Mouse (Mus musculus) kidney, embryonic 16.5 days (tissue): ENCODE measurements around the gene Slc36a2. TPM values are rescaled to one million over a fixed set of nuclear protein-coding genes. Genes with fewer than 3 reads are reported as not detected.

ENCODE experiments used
- ATAC-seq: fragments of 200-750 bp; cut with Nextera tagmentation; 2 replicates; pipeline ENCODE4 v1.8.0; 2017; ENCODE audit warnings: moderate TSS enrichment; ENCODE audit not compliant: low FRiP score, low TSS enrichment
- H3K27ac ChIP-seq: fragments of 300-500 bp; sonication (generic); 2 replicates; pipeline ENCODE4 v1.5.1; 2014; ENCODE audit warnings: low read length
- H3K27me3 ChIP-seq: fragments of 300-500 bp; sonication (generic); 2 replicates; pipeline ENCODE4 v1.6.1; 2014; ENCODE audit warnings: low read length, control low read depth, mixed read lengths; ENCODE audit not compliant: insufficient read depth
- H3K36me3 ChIP-seq: fragments of 300-500 bp; sonication (generic); 2 replicates; pipeline ENCODE4 v1.6.1; 2014; ENCODE audit warnings: low read length, control low read depth, mixed read lengths; ENCODE audit not compliant: insufficient read depth
- H3K4me1 ChIP-seq: fragments of 300-500 bp; sonication (generic); 2 replicates; pipeline ENCODE4 v1.6.1; 2014; ENCODE audit warnings: low read length, control low read depth, mixed read lengths; ENCODE audit not compliant: insufficient read depth
- H3K4me2 ChIP-seq: fragments of 300-500 bp; sonication (generic); replicated peaks from 2 replicates; pipeline ENCODE4 v1.6.1; 2014; ENCODE audit warnings: low read depth, low read length
- H3K4me3 ChIP-seq: fragments of 300-500 bp; sonication (generic); 2 replicates; pipeline ENCODE4 v1.5.1; 2014; ENCODE audit warnings: mild to moderate bottlenecking, low read length
- H3K9ac ChIP-seq: fragments of 300-500 bp; sonication (generic); replicated peaks from 2 replicates; pipeline ENCODE4 v1.6.1; 2014; ENCODE audit warnings: low read length
- H3K9me3 ChIP-seq: fragments of 300-500 bp; sonication (generic); 2 replicates; pipeline ENCODE4 v1.6.1; 2016; ENCODE audit warnings: low read length, control low read depth
- WGBS: fragments of 180-500 bp; shearing (Covaris S2); extraction: QIAGEN DNeasy Blood & Tissue Kit; methylation state at CpG from one replicate; pipeline ENCODE4 v1.1.7; 2014; 5-methylcytosine and 5-hydroxymethylcytosine counted together
- polyA plus RNA-seq: library from polyadenylated mRNA; unstranded; fragments of >200 nt; fragmentation: Nextera tagmentation; extraction: Ambion mirVana; gene quantifications from 2 replicates; pipeline ENCODE4 v1.2.1, GENCODE M21; 2015

The Slc36a2 gene
- polyA plus RNA-seq, 1 experiment from 2014 or later = 0.61 TPM

DNA sequence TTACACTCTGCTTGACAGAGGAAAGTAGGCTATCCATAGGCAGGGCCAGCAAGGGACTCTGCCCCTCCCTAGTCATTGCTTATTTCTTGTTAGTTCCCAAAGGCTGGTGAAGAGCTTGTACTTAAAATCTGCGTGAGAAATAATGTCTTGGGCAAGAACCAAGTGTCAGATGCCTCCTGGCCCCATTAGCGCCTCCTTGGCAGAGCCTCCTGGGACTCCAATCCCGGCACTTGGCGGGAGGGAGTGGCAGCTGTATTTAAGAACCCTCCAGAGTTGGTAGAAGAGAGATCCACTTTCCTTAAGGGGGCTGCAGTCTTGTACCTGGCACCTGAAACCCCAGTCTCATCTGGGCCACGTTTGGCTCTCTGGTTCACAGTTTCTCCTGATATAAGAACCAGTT lies 29.3 kb upstream of the Slc36a2 start:
- no peaks in the 10 kb centered on the region for H3K27me3 ChIP-seq
- 84% methylated on average over 5 of the region's 5 CpGs for WGBS
- no peak overlapping the region for H3K4me2 ChIP-seq
- no peak overlapping the region for H3K4me3 ChIP-seq
- no peak overlapping the region for H3K27ac ChIP-seq
- H3K36me3 ChIP-seq = no peaks in the 10 kb centered on the region
- no peak for ATAC-seq
- H3K4me1 ChIP-seq = peaks cover 25% of the 10 kb centered on the region
- H3K9ac ChIP-seq = no peak overlapping the region
- H3K9me3 ChIP-seq = no peaks in the 10 kb centered on the region

DNA sequence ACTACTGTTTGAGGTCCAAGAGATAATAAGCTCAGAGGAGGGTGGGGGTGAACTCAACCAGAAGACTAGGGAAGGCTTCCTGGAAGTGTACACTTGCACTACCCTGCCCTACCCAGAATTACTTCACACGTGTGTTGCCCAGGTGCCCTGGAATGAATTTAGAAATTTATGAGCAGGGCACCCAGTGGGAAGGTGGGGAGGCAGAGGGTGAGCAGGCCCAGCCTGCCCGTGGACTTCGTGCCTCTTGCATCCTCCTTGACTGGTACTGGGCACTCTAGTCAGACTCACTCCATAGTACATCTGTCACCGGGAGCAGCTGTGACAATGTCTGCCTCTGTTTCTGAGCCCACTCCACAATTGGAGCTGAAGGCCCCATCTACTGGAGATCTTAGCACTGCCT lies 28.6 kb upstream of the Slc36a2 start:
- Histone ChIP-seq H3K4me1 (peaks cover 31% of the 10 kb centered on the region), H3K4me2 (no peak overlapping the region), H3K27ac (no peak overlapping the region), H3K9me3 (no peaks in the 10 kb centered on the region), H3K36me3 (no peaks in the 10 kb centered on the region), H3K9ac (no peak overlapping the region), H3K27me3 (no peaks in the 10 kb centered on the region), H3K4me3 (no peak overlapping the region)
- WGBS = 94% methylated on average over 4 of the region's 4 CpGs
- no peak for ATAC-seq

DNA sequence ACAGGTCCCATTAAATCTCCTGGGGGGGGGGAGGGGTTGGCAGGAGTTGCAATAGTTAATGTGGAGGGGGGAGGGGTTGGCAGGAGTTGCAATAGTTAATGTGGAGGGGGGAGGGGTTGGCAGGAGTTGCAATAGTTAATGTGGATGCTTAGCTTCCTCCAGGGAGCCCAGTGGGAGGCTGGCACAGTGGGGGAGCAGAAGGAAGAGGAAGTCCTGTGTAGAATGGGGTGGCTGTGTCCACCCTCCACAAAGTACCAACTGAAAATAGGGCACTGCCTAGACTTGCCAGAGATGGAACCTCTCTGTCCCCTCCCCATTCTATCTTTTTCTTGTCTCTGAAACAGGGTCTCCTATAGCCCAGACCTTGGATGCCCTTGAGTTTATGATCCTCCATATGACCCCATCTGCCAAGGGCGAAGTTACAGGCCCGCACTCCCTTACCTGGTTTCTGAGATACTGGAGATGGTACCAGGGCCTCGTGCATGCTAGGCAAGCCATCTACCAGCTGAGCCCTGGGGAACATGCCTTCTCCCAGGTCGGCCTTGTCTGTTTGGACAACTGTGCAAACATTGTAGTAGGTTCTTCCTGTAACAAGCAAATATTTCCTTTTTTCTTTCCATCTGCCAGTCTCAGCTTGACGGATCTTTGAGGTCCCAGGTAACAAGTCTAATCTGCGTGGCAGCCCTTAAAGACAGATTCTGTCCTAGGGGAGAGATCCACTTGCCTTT lies 24.9 kb upstream of the Slc36a2 start:
- Histone ChIP-seq H3K27ac (peak overlapping the region; percentile 33; the same call in 1 of the 2 replicates), H3K36me3 (no peaks in the 10 kb centered on the region), H3K9me3 (no peaks in the 10 kb centered on the region), H3K27me3 (no peaks in the 10 kb centered on the region), H3K4me1 (peaks cover 34% of the 10 kb centered on the region), H3K4me2 (no peak overlapping the region), H3K9ac (no peak overlapping the region), H3K4me3 (no peak overlapping the region)
- WGBS = 66% methylated on average over 6 of the region's 6 CpGs
- ATAC-seq = peak; percentile 55; the same call in 1 of the 2 replicates

DNA sequence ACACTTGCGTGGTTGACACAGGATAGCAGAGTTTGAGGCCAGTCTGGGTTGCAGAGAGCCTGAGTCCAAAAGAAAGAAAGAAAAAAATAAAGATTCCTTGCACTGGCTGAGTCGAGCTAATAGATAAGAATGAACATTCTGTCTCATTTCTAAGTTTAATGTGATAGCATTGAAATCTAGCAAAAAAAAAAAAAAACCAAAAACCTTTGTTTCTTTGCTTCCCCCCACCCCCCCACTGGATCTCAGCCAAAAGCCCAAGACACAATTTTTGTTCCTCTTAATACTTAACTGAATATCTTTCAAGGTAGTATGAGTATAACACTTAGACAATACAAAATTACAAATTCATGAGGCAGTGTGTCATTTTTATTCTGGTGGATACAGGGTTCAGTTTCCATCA lies 24.2 kb upstream of the Slc36a2 start:
- Histone ChIP-seq H3K4me2 (no peak overlapping the region), H3K4me1 (peaks cover 37% of the 10 kb centered on the region), H3K36me3 (no peaks in the 10 kb centered on the region), H3K4me3 (no peak overlapping the region), H3K9me3 (no peaks in the 10 kb centered on the region), H3K27me3 (no peaks in the 10 kb centered on the region), H3K9ac (no peak overlapping the region), H3K27ac (peak overlapping the region; percentile 8; the same call in 1 of the 2 replicates)
- WGBS = 59% methylated on average over 2 of the region's 2 CpGs
- no peak for ATAC-seq

DNA sequence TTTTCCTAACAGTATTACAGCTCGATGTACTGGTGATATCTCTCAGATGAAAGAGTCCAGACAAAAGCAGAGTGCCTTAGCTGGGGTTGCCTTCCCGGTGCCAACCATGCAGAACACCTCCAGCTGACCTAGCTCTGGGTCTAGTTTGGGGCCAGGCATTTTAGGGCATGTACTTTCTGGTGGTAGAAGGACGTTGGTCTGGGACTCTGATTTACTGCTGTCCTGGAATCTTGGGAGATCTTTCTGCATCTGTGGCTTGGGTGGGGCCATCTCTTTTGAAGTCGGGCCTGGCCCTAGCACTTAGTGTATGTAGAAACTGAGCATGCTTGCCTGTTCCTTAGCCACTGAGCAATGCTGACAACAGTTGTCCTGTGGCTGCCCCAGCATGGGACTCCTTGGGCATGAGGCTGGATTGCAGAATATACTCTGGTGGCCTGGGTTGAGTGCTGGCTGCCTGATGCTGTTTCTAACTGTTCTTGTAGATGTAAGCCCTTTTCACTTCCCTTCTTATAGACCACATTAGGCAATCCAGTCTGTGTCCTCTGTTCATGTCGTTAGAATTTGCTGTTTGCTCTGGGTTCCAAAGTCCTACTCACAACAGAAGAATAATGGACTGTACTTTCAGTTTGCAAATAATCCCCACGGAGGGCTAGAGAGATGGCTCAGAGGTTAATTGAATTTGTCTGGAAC lies 23.3 kb upstream of the Slc36a2 start:
- ATAC-seq = no peak
- H3K9me3 ChIP-seq = no peaks in the 10 kb centered on the region
- no peak overlapping the region for H3K4me3 ChIP-seq
- H3K9ac ChIP-seq = no peak overlapping the region
- H3K27ac ChIP-seq = peak overlapping the region; percentile 8; the same call in 1 of the 2 replicates
- H3K27me3 ChIP-seq = no peaks in the 10 kb centered on the region
- no peaks in the 10 kb centered on the region for H3K36me3 ChIP-seq
- H3K4me1 ChIP-seq = peaks cover 37% of the 10 kb centered on the region
- no peak overlapping the region for H3K4me2 ChIP-seq
- 36% methylated on average over 6 of the region's 6 CpGs for WGBS

DNA sequence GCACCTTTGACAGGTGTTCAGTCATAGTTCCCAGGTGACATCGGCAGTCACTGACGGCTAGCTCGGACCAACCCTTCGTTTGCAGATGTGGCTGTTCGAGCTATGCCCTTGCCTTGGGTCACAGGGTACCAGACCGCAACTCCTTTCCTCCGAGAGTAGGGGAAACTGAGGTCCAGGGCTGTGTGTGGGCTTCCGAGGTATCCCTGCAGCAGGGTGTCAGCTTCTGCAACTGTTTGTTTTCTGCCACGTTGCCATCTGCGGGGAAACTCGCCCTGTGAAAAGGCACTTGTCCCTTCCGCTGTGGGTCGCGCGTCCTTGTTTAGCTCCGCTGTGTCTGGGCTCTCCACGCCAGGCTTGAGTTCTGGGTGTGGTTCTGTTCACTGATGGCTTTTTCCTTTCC lies 19.7 kb upstream of the Slc36a2 start:
- Histone ChIP-seq H3K4me1 (peaks cover 27% of the 10 kb centered on the region), H3K27ac (no peak overlapping the region), H3K9me3 (no peaks in the 10 kb centered on the region), H3K4me2 (peak overlapping the region; percentile 99), H3K9ac (peak overlapping the region; percentile 75), H3K36me3 (no peaks in the 10 kb centered on the region), H3K27me3 (no peaks in the 10 kb centered on the region), H3K4me3 (peak overlapping the region; percentile 68)
- ATAC-seq = 0 out of 2 replicates have a peak, but pooled peaks have one; percentile 20
- WGBS = 5% methylated on average over 17 of the region's 17 CpGs

DNA sequence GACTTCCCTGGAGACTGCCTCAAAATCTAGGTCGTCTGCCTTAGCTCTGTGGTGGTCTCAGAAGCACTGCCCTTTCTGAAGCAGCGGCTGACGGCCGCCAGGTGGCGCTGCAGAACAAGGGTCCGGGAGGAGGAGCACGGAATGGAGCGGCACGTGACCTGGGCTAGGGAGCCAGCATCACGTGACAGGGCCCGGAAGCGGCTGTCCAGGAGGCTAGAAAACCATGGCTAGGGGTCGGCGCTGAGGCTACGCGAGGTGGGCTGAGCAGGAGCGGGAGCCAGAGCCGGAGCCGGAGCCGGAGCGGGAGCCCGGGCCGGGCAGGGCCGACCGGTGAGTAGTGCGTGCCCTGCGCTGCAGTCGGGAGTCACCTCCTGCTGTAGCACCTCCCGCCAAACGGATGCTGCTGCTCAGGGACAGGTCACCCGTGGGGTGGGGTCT lies 19.3 kb upstream of the Slc36a2 start, which contains the start of gene Slc36a1:
Gene Slc36a1, plus strand, starts transcription at position 192 of the 438 bp plus-strand sequence.
- ATAC-seq = peak; percentile 90
- H3K9me3 ChIP-seq = no peaks in the 10 kb centered on the region
- H3K9ac ChIP-seq = peak within 1 kb of the TSS; percentile 75
- 1% methylated on average over 23 of the region's 31 CpGs for WGBS
- H3K27ac ChIP-seq = no peak within 1 kb of the TSS
- peak within 1 kb of the TSS; percentile 68 for H3K4me3 ChIP-seq
- H3K4me1 ChIP-seq = peaks cover 23% of the 10 kb centered on the region
- H3K36me3 ChIP-seq = no peaks in the 10 kb centered on the region
- no peaks in the 10 kb centered on the region for H3K27me3 ChIP-seq
- peak within 1 kb of the TSS; percentile 99 for H3K4me2 ChIP-seq

DNA sequence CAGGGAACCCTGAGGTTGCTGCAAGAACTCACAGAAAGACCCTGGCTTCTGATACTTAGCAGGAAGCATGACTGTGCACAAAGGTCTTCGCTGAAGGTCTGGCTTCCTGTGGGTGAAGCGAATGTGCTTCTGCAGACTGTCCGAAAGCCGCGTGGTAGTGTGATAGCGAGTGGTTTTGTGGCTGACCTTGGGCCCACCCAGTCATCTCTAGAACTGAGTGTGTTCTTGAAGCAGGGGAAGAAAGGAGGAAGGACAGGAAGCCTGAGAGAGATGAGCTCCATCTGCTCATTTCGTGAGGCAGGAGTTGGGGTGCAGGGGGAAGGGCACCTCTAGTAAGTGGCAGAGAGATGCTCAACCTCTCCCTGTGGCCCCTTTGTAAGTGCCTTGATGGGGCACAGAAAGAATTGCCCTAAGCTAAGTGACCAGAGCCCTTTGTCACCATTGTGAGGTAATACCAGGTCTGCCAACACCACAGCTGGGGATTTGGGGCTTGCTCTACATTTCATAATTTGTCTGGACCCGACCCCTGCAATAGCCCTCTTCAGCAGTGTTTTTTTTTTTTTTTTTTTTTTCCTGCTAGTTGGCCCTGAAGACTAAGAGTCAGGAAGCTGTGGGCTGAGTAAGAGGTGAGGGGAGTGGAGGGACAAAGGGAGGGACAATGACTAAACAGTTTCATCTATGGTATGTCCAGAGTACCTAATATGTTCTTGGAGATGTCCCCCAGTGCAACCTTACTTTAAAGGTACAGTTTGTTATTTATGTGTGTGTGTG lies 13.0 kb upstream of the Slc36a2 start:
- no peak overlapping the region for H3K9ac ChIP-seq
- no peaks in the 10 kb centered on the region for H3K27me3 ChIP-seq
- H3K27ac ChIP-seq = no peak overlapping the region
- ATAC-seq = no peak
- H3K4me2 ChIP-seq = no peak overlapping the region
- no peaks in the 10 kb centered on the region for H3K4me1 ChIP-seq
- H3K9me3 ChIP-seq = no peaks in the 10 kb centered on the region
- H3K36me3 ChIP-seq = no peaks in the 10 kb centered on the region
- no peak overlapping the region for H3K4me3 ChIP-seq
- WGBS = 65% methylated on average over 8 of the region's 8 CpGs

DNA sequence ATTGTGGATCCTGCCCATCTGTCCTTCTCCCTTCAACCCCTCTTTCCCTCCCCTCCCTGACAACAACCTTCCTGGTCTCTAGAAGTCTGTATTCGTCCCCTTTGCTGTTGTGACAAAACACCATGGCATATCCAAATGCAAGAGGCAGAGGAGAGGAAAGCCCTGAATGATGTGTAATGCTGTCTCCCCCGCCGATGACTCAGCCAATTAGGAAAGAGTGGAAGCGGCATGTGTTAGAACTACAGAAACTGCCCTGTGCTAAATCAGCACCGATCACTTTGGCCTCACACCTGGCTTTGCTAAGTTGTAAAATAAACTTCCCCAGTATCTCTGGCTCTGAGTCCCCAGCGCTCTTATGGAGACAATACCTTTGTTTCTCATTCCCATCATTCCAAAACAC lies 12.2 kb upstream of the Slc36a2 start:
- Histone ChIP-seq H3K9me3 (no peaks in the 10 kb centered on the region), H3K4me3 (no peak overlapping the region), H3K27me3 (no peaks in the 10 kb centered on the region), H3K4me2 (no peak overlapping the region), H3K27ac (no peak overlapping the region), H3K9ac (no peak overlapping the region), H3K4me1 (no peaks in the 10 kb centered on the region), H3K36me3 (no peaks in the 10 kb centered on the region)
- ATAC-seq = no peak
- WGBS = 49% methylated on average over 6 of the region's 6 CpGs
